Mouse (Mus musculus) heart, adult 9 months (tissue): ENCODE results near the gene Prdx5.
"Not testable (repeated sequence)": the region's sequence is repeated elsewhere in the genome, so short reads cannot be mapped to it uniquely, and the experiment has no call there.

ENCODE experiments used
- DNase-seq, 2 experiments: peaks; one replicate each; pipeline ENCODE4 v3.0.0; 2022; ENCODE audit warnings: low spot score in 2 of 2

Prdx5 gene

GRCm38 (mm10) chr19:6919431-6919830 lies 9.5 kb upstream of the Prdx5 start:
- no peak for DNase-seq

GRCm38 (mm10) chr19:6918321-6918720 lies 8.4 kb upstream of the Prdx5 start:
- DNase-seq, result no peak

GRCm38 (mm10) chr19:6916496-6916895 lies 6.6 kb upstream of the Prdx5 start:
- DNase-seq, result no peak

- no peak for DNase-seq
Measured at GRCm38 (mm10) chr19:6915276-6915675, 5.4 kb upstream of the Prdx5 start.

GRCm38 (mm10) chr19:6914540-6914939 lies 4.6 kb upstream of the Prdx5 start:
- DNase-seq, result no peak

- DNase-seq, result no peak
Measured at GRCm38 (mm10) chr19:6913991-6914390, 4.1 kb upstream of the Prdx5 start.

GRCm38 (mm10) chr19:6913036-6913435 lies 3.1 kb upstream of the Prdx5 start:
- no peak for DNase-seq

GRCm38 (mm10) chr19:6912205-6912970 lies 2.5 kb upstream of the Prdx5 start:
- DNase-seq, result no peak

GRCm38 (mm10) chr19:6911101-6912074 lies 1.5 kb upstream of the Prdx5 start:
- DNase-seq, result no peak

- DNase-seq, result not testable (repeated sequence)
Measured at GRCm38 (mm10) chr19:6910306-6910705, 400 bp upstream of the Prdx5 start.

GRCm38 (mm10) chr19:6909021-6909420 lies 885 bp downstream of the Prdx5 start:
- DNase-seq, result no peak

GRCm38 (mm10) chr19:6907811-6908540 lies 1.9 kb downstream of the Prdx5 start:
- no peak for DNase-seq

GRCm38 (mm10) chr19:6907094-6907493 lies 2.8 kb downstream of the Prdx5 start:
- no peak for DNase-seq

GRCm38 (mm10) chr19:6906199-6906598 lies 3.7 kb downstream of the Prdx5 start:
- DNase-seq, result no peak

GRCm38 (mm10) chr19:6905498-6906159 lies 4.3 kb downstream of the Prdx5 start:
- DNase-seq, result no peak

GRCm38 (mm10) chr19:6904846-6905245 lies 5.1 kb downstream of the Prdx5 start:
- DNase-seq, result no peak

GRCm38 (mm10) chr19:6903031-6903430 lies 6.9 kb downstream of the Prdx5 start:
- no peak for DNase-seq

- no peak for DNase-seq
Measured at GRCm38 (mm10) chr19:6899641-6900040, 10.3 kb downstream of the Prdx5 start.

- DNase-seq, result not testable (repeated sequence)
Measured at GRCm38 (mm10) chr19:6895608-6896305, 14.1 kb downstream of the Prdx5 start.

GRCm38 (mm10) chr19:6893731-6894451 lies 16.0 kb downstream of the Prdx5 start:
- DNase-seq, result no peak
